Mouse (Mus musculus): ENCODE results near the gene Olfr606.
"Not testable (repeated sequence)": the region's sequence is repeated elsewhere in the genome, so short reads cannot be mapped to it uniquely, and the experiment has no call there.

- not testable (repeated sequence) for TF ChIP-seq HCFC1 (IDR thresholded peaks at IDR 0.05; ENCODE audit: borderline replicate concordance, insufficient read depth, low read length); MAFK (IDR thresholded peaks at IDR 0.05; ENCODE audit: insufficient read depth, low read depth, low read length); ZC3H11A (IDR thresholded peaks at IDR 0.05; ENCODE audit: borderline replicate concordance, low read depth, low read length); CHD2 (IDR thresholded peaks at IDR 0.05; ENCODE audit: low read depth, low read length); ZNF384 (IDR thresholded peaks at IDR 0.05; ENCODE audit: low read depth, low read length)
These were observed 28.3 kb downstream of the Olfr606 start for GRCm38 (mm10) chr7:103477106-103477505.

Data from ES-E14 (cell line).